Mouse (Mus musculus): ENCODE results near the gene Plppr3. TPM values are rescaled to one million over a fixed set of nuclear protein-coding genes. Genes with fewer than 3 reads are reported as not detected.
A peak's percentile ranks its signal among the peaks of the same experiment; 100 is the strongest.

Gene Plppr3
- total and polyA plus RNA-seq, 3 experiments, result 0.85 to 6.2 TPM; not detected in 1

- Histone ChIP-seq H3K4me3 (ENCODE audit: control insufficient read depth in 1 of 2, insufficient read depth in 1 of 2, low read depth in 2 of 2, low read length in 2 of 2) (peak overlapping the region; percentile 13 to 50; a peak in 2 of 4 replicates), H3K9me3 (replicated peaks; ENCODE audit: insufficient read depth, low read length) (no peaks in the 10 kb centered on the region), H3K79me2 (ENCODE audit: control insufficient read depth, insufficient read depth, low read length, poor library complexity) (no peaks in the 10 kb centered on the region), H3K9ac (ENCODE audit: control insufficient read depth, low read depth, low read length, poor library complexity, severe bottlenecking) (peak overlapping the region; percentile 68; the same call in 1 of the 2 replicates), H3K27me3 (ENCODE audit: control insufficient read depth in 1 of 2, insufficient read depth in 2 of 2, low read length in 2 of 2) (no peaks in the 10 kb centered on the region), H3K4me1 (ENCODE audit: control insufficient read depth in 1 of 2, insufficient read depth in 2 of 2, low read length in 2 of 2) (peaks cover 6 to 35% of the 10 kb centered on the region in 2 experiments; a peak in 3 of 4 replicates), H3K27ac (ENCODE audit: control insufficient read depth, low read depth, low read length) (no peak overlapping the region), H3K36me3 (ENCODE audit: control insufficient read depth in 1 of 2, insufficient read depth in 2 of 2, low read length in 2 of 2) (peaks cover 0 to 10% of the 10 kb centered on the region in 2 experiments; a peak in 2 of 4 replicates)
- TF ChIP-seq POLR2AphosphoS5 (IDR thresholded peaks at IDR 0.05; ENCODE audit: borderline replicate concordance, low read depth, low read length) (no peak), MAFK (IDR thresholded peaks at IDR 0.05; ENCODE audit: borderline replicate concordance, low read depth, low read length) (no peak), ZMIZ1 (IDR thresholded peaks at IDR 0.05; ENCODE audit: low read depth, low read length) (no peak), CHD2 (IDR thresholded peaks at IDR 0.05; ENCODE audit: low read length) (no peak), MAZ (IDR thresholded peaks at IDR 0.05; ENCODE audit: low read depth, low read length) (no peak), NELFE (IDR thresholded peaks at IDR 0.05; ENCODE audit: low read depth, low read length) (no peak), KAT2A (conservative IDR thresholded peaks at IDR 0.05; ENCODE audit: low read depth, low read length) (no peak), ZNF384 (IDR thresholded peaks at IDR 0.05; ENCODE audit: low read depth, low read length) (no peak), MAX (IDR thresholded peaks at IDR 0.05; ENCODE audit: low read length) (no peak), HCFC1 (IDR thresholded peaks at IDR 0.05; ENCODE audit: low read depth, low read length) (no peak), EP300 (IDR thresholded peaks at IDR 0.05; ENCODE audit: low read depth in 1 of 2, low read length in 2 of 2) (no peak), E2F4 (IDR thresholded peaks at IDR 0.05; ENCODE audit: borderline replicate concordance, low read depth, low read length) (no peak), ZKSCAN1 (IDR thresholded peaks at IDR 0.05; ENCODE audit: low read depth, low read length) (no peak), GATA1 (IDR thresholded peaks at IDR 0.05; ENCODE audit: low read depth, low read length) (no peak), MYC (IDR thresholded peaks at IDR 0.05; ENCODE audit: low read depth, low read length) (no peak), TBP (IDR thresholded peaks at IDR 0.05; ENCODE audit: low read depth, low read length) (no peak), TAL1 (IDR thresholded peaks at IDR 0.05; ENCODE audit: low read length) (no peak), RCOR1 (IDR thresholded peaks at IDR 0.05; ENCODE audit: low read depth, low read length) (no peak)
- DNase-seq (ENCODE audit: low read depth, low spot score), result no peak
Measured at GRCm38 (mm10) chr10:79884446-79884845, 10.0 kb upstream of the Plppr3 start.

DNA sequence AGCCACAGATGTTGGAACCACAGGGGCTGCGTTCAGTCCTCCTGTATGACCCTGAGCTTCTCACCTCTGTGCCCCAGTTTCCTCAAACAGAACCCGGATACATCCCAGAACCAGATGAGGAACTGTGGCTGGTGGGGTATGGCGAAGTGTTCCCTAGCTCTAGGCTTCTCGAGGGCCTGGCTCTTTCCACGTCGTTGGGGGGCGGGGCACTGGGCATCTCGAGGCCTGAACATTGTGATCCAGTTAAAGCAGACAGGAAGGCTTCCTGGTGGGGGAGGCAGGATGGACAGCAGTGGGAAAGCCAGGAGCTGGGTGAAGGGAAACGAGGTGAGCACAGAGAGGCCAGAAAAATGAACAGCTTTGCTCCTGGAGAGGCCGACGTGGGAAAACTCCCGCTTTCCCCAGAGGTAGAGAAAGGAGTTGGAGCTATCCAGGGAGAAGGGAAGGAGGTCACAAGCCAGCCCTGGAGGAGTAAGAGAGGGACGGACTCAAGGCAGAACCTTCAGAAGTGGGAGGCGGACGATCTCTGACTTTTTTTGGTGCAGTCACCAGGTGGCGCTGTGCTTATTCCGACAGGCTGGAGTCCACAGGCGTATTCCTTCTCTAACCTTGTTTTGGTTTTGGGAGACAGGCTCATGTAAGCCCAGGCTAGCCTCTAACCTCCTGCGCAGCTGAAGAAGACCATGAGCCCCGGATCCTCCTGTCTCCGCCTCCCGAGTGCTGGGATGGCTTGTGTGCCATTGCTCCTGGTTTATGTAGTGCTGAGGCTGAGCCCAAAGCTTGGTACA is 9.1 kb upstream of the Plppr3 start:
- no peaks in the 10 kb centered on the region for H3K27me3 ChIP-seq (ENCODE audit: control insufficient read depth in 1 of 2, insufficient read depth in 2 of 2, low read length in 2 of 2)
- peak; percentile 92 for DNase-seq (ENCODE audit: low read depth, low spot score)
- no peaks in the 10 kb centered on the region for H3K9me3 ChIP-seq (replicated peaks; ENCODE audit: insufficient read depth, low read length)
- peaks cover 0 to 10% of the 10 kb centered on the region in 2 experiments; a peak in 2 of 4 replicates for H3K36me3 ChIP-seq (ENCODE audit: control insufficient read depth in 1 of 2, insufficient read depth in 2 of 2, low read length in 2 of 2)
- H3K27ac ChIP-seq (ENCODE audit: control insufficient read depth, low read depth, low read length), result no peak overlapping the region
- H3K79me2 ChIP-seq (ENCODE audit: control insufficient read depth, insufficient read depth, low read length, poor library complexity), result no peaks in the 10 kb centered on the region
- H3K4me3 ChIP-seq (ENCODE audit: control insufficient read depth in 1 of 2, insufficient read depth in 1 of 2, low read depth in 2 of 2, low read length in 2 of 2), result peak overlapping the region; percentile 45 to 50
- peaks cover 6 to 35% of the 10 kb centered on the region in 2 experiments; a peak in 3 of 4 replicates for H3K4me1 ChIP-seq (ENCODE audit: control insufficient read depth in 1 of 2, insufficient read depth in 2 of 2, low read length in 2 of 2)
- H3K9ac ChIP-seq (ENCODE audit: control insufficient read depth, low read depth, low read length, poor library complexity, severe bottlenecking), result peak overlapping the region; percentile 68
- peak; percentile 84 to 88 (median 85) for TF ChIP-seq CTCF (IDR thresholded peaks at IDR 0.05 in 2 of 3, conservative IDR thresholded peaks at IDR 0.05 in 1 of 3; ENCODE audit: control insufficient read depth in 1 of 3, insufficient read depth in 1 of 3, low read depth in 2 of 3, low read length in 3 of 3, poor library complexity in 1 of 3, severe bottlenecking in 1 of 3)
- no peak for TF ChIP-seq E2F4 (IDR thresholded peaks at IDR 0.05; ENCODE audit: borderline replicate concordance, low read depth, low read length)
- peak; percentile 63 for TF ChIP-seq SIN3A (IDR thresholded peaks at IDR 0.05; ENCODE audit: low read length)
- peak; percentile 64 for TF ChIP-seq HCFC1 (IDR thresholded peaks at IDR 0.05; ENCODE audit: low read depth, low read length)
- TF ChIP-seq POLR2A (IDR thresholded peaks at IDR 0.05; ENCODE audit: control insufficient read depth in 1 of 2, insufficient read depth in 1 of 2, low read depth in 1 of 2, low read length in 2 of 2, poor library complexity in 1 of 2), result 0 out of 4 replicates have a peak, but pooled peaks of 1 of the 2 experiments have one; percentile 18
- TF ChIP-seq RCOR1 (IDR thresholded peaks at IDR 0.05; ENCODE audit: low read depth, low read length), result no peak
- TF ChIP-seq MAX (IDR thresholded peaks at IDR 0.05; ENCODE audit: low read length), result no peak
- TF ChIP-seq MEF2A (IDR thresholded peaks at IDR 0.05; ENCODE audit: extremely low read depth, insufficient replicate concordance, low read depth, low read length, poor library complexity, severe bottlenecking), result no peak
- TF ChIP-seq TAL1 (IDR thresholded peaks at IDR 0.05; ENCODE audit: low read length), result no peak
- TF ChIP-seq EP300 (IDR thresholded peaks at IDR 0.05; ENCODE audit: low read depth in 1 of 2, low read length in 2 of 2), result no peak
- TF ChIP-seq GABPA (IDR thresholded peaks at IDR 0.05; ENCODE audit: low read depth, low read length), result no peak
- no peak for TF ChIP-seq USF1 (IDR thresholded peaks at IDR 0.05; ENCODE audit: low read depth, low read length)
- no peak for TF ChIP-seq TCF12 (IDR thresholded peaks at IDR 0.05; ENCODE audit: low read depth, low read length)
- no peak for TF ChIP-seq BHLHE40 (IDR thresholded peaks at IDR 0.05; ENCODE audit: borderline replicate concordance, low read depth, low read length)
- TF ChIP-seq USF2 (IDR thresholded peaks at IDR 0.05; ENCODE audit: borderline replicate concordance in 1 of 2, insufficient read depth in 1 of 2, low read depth in 1 of 2, low read length in 2 of 2), result no peak
- 0 out of 2 replicates have a peak, but pooled peaks have one; percentile 20 for TF ChIP-seq MXI1 (IDR thresholded peaks at IDR 0.05; ENCODE audit: low read depth, low read length)

Data from MEL (cell line).